Mouse (Mus musculus): ENCODE data around the gene Tbk1. TPM values are rescaled to one million over a fixed set of nuclear protein-coding genes. Genes with fewer than 3 reads are reported as not detected.

Tbk1 gene
- total and polyA plus RNA-seq, 2 experiments from 2014 or later: 16.7 to 21.7 TPM

- H3K4me1 ChIP-seq (ENCODE audit: insufficient read depth, low read length): peaks cover 13% of the 10 kb centered on the region; the same call in 1 of the 2 replicates
- no peaks in the 10 kb centered on the region for H3K27me3 ChIP-seq (ENCODE audit: insufficient read depth, low read length)
- H3K36me3 ChIP-seq (ENCODE audit: insufficient read depth, low read length): no peaks in the 10 kb centered on the region
- TF ChIP-seq CTCF (IDR thresholded peaks at IDR 0.05; ENCODE audit: low read depth): no peak
- peak overlapping the region; percentile 78 for H3K27ac ChIP-seq
- ATAC-seq (peak; percentile 92), DNase-seq (ENCODE audit: low spot score) (peak; percentile 90)
- peak overlapping the region; percentile 31 for H3K9ac ChIP-seq (replicated peaks; ENCODE audit: low read length)
- H3K4me3 ChIP-seq (ENCODE audit: low read length): peak overlapping the region; percentile 33
- no peaks in the 10 kb centered on the region for H3K9me3 ChIP-seq (ENCODE audit: low read length)
- H3K4me2 ChIP-seq (ENCODE audit: low read depth, low read length): peak overlapping the region; percentile 61
- 9% methylated on average over 35 of the region's 35 CpGs for WGBS
These were observed 81.3 kb downstream of the Tbk1 start for GRCm38 (mm10) chr10:121504973-121505911.

GRCm38 (mm10) chr10:121501160-121501559 lies 85.4 kb downstream of the Tbk1 start:
- TF ChIP-seq CTCF (IDR thresholded peaks at IDR 0.05; ENCODE audit: low read depth): no peak
- no peak overlapping the region for H3K9ac ChIP-seq (replicated peaks; ENCODE audit: low read length)
- H3K4me2 ChIP-seq (ENCODE audit: low read depth, low read length): no peak overlapping the region
- no peaks in the 10 kb centered on the region for H3K27me3 ChIP-seq (ENCODE audit: insufficient read depth, low read length)
- no peaks in the 10 kb centered on the region for H3K9me3 ChIP-seq (ENCODE audit: low read length)
- no peaks in the 10 kb centered on the region for H3K36me3 ChIP-seq (ENCODE audit: insufficient read depth, low read length)
- H3K4me1 ChIP-seq (ENCODE audit: insufficient read depth, low read length): peaks cover 3% of the 10 kb centered on the region; the same call in 1 of the 2 replicates
- WGBS: 44% methylated on average over 5 of the region's 5 CpGs
- DNase-seq (ENCODE audit: low spot score) (peak; percentile 62), ATAC-seq (no peak)
- no peak overlapping the region for H3K27ac ChIP-seq
- H3K4me3 ChIP-seq (ENCODE audit: low read length): no peak overlapping the region

GRCm38 (mm10) chr10:121500034-121500433 lies 86.6 kb downstream of the Tbk1 start:
- H3K4me2 ChIP-seq (ENCODE audit: low read depth, low read length): no peak overlapping the region
- TF ChIP-seq CTCF (IDR thresholded peaks at IDR 0.05; ENCODE audit: low read depth): peak; percentile 32; the same call in 1 of the 2 replicates
- H3K9me3 ChIP-seq (ENCODE audit: low read length): no peaks in the 10 kb centered on the region
- no peak for ATAC-seq
- DNase-seq (ENCODE audit: low spot score): no peak
- no peaks in the 10 kb centered on the region for H3K4me1 ChIP-seq (ENCODE audit: insufficient read depth, low read length)
- H3K9ac ChIP-seq (replicated peaks; ENCODE audit: low read length): no peak overlapping the region
- no peaks in the 10 kb centered on the region for H3K36me3 ChIP-seq (ENCODE audit: insufficient read depth, low read length)
- no peak overlapping the region for H3K27ac ChIP-seq
- no peak overlapping the region for H3K4me3 ChIP-seq (ENCODE audit: low read length)
- 63% methylated on average over 5 of the region's 5 CpGs for WGBS
- no peaks in the 10 kb centered on the region for H3K27me3 ChIP-seq (ENCODE audit: insufficient read depth, low read length)

GRCm38 (mm10) chr10:121499063-121499462 lies 87.5 kb downstream of the Tbk1 start:
- ATAC-seq (no peak), DNase-seq (ENCODE audit: low spot score) (no peak)
- WGBS: 70% methylated on average over 2 of the region's 2 CpGs
- Histone ChIP-seq H3K27me3 (ENCODE audit: insufficient read depth, low read length) (no peaks in the 10 kb centered on the region), H3K9ac (replicated peaks; ENCODE audit: low read length) (no peak overlapping the region), H3K9me3 (ENCODE audit: low read length) (no peaks in the 10 kb centered on the region), H3K4me3 (ENCODE audit: low read length) (no peak overlapping the region), H3K27ac (no peak overlapping the region), H3K4me2 (ENCODE audit: low read depth, low read length) (no peak overlapping the region), H3K4me1 (ENCODE audit: insufficient read depth, low read length) (no peaks in the 10 kb centered on the region), H3K36me3 (ENCODE audit: insufficient read depth, low read length) (no peaks in the 10 kb centered on the region)
- TF ChIP-seq CTCF (IDR thresholded peaks at IDR 0.05; ENCODE audit: low read depth): no peak

GRCm38 (mm10) chr10:121498481-121498904 lies 88.1 kb downstream of the Tbk1 start:
- no peak for TF ChIP-seq CTCF (IDR thresholded peaks at IDR 0.05; ENCODE audit: low read depth)
- Histone ChIP-seq H3K4me3 (ENCODE audit: low read length) (no peak overlapping the region), H3K27ac (no peak overlapping the region; the same call in 1 of the 2 replicates), H3K36me3 (ENCODE audit: insufficient read depth, low read length) (no peaks in the 10 kb centered on the region), H3K4me1 (ENCODE audit: insufficient read depth, low read length) (no peaks in the 10 kb centered on the region), H3K9ac (replicated peaks; ENCODE audit: low read length) (no peak overlapping the region), H3K27me3 (ENCODE audit: insufficient read depth, low read length) (no peaks in the 10 kb centered on the region), H3K9me3 (ENCODE audit: low read length) (no peaks in the 10 kb centered on the region), H3K4me2 (ENCODE audit: low read depth, low read length) (no peak overlapping the region)
- DNase-seq (ENCODE audit: low spot score) (no peak), ATAC-seq (no peak)
- WGBS: 63% methylated on average over 8 of the region's 8 CpGs

- H3K4me3 ChIP-seq (ENCODE audit: low read length): no peak overlapping the region
These were observed 88.6 kb downstream of the Tbk1 start for GRCm38 (mm10) chr10:121497968-121498367.

GRCm38 (mm10) chr10:121496616-121497015 lies 90.0 kb downstream of the Tbk1 start:
- 71% methylated on average over 7 of the region's 7 CpGs for WGBS

More at GRCm38 (mm10) chr10:121497968-121498367, 88.6 kb downstream of the Tbk1 start:
- ATAC-seq (no peak), DNase-seq (ENCODE audit: low spot score) (no peak)
- 75% methylated on average over 7 of the region's 7 CpGs for WGBS
- Histone ChIP-seq H3K27ac (no peak overlapping the region), H3K9me3 (ENCODE audit: low read length) (no peaks in the 10 kb centered on the region), H3K4me1 (ENCODE audit: insufficient read depth, low read length) (no peaks in the 10 kb centered on the region), H3K4me2 (ENCODE audit: low read depth, low read length) (no peak overlapping the region), H3K36me3 (ENCODE audit: insufficient read depth, low read length) (no peaks in the 10 kb centered on the region), H3K9ac (replicated peaks; ENCODE audit: low read length) (no peak overlapping the region), H3K27me3 (ENCODE audit: insufficient read depth, low read length) (no peaks in the 10 kb centered on the region)
- no peak for TF ChIP-seq CTCF (IDR thresholded peaks at IDR 0.05; ENCODE audit: low read depth)

More at GRCm38 (mm10) chr10:121496616-121497015, 90.0 kb downstream of the Tbk1 start:
- H3K4me1 ChIP-seq (ENCODE audit: insufficient read depth, low read length): no peaks in the 10 kb centered on the region
- no peak overlapping the region for H3K9ac ChIP-seq (replicated peaks; ENCODE audit: low read length)
- no peaks in the 10 kb centered on the region for H3K36me3 ChIP-seq (ENCODE audit: insufficient read depth, low read length)
- H3K27ac ChIP-seq: no peak overlapping the region
- no peaks in the 10 kb centered on the region for H3K9me3 ChIP-seq (ENCODE audit: low read length)
- no peak overlapping the region for H3K4me3 ChIP-seq (ENCODE audit: low read length)
- no peak for ATAC-seq
- no peaks in the 10 kb centered on the region for H3K27me3 ChIP-seq (ENCODE audit: insufficient read depth, low read length)
- H3K4me2 ChIP-seq (ENCODE audit: low read depth, low read length): no peak overlapping the region
- TF ChIP-seq CTCF (IDR thresholded peaks at IDR 0.05; ENCODE audit: low read depth): no peak
- no peak for DNase-seq (ENCODE audit: low spot score)

Small RNA genes within 50 kb of the gene (microRNA-seq; reads per million reads assigned to microRNA genes)
- 0 reads per million in 2 experiments for gene Gm24330

Other genes starting within 250 kb of the Tbk1 start
- 47.5 and 55.6 TPM in 2 replicates for gene Tbc1d30, start 235.5 kb downstream of the Tbk1 start, total RNA-seq (2014; rRNA removed)
- 9.6 and 10.4 TPM in 2 replicates for gene Tbc1d30, start 235.5 kb downstream of the Tbk1 start, polyA plus RNA-seq (2015; fragmentation: Nextera tagmentation; extraction: Ambion mirVana)
- 87.5 and 93.8 TPM in 2 replicates for gene Gns, start 221.7 kb downstream of the Tbk1 start, total RNA-seq (2014; rRNA removed)
- 38.2 and 39.5 TPM in 2 replicates for gene Gns, start 221.7 kb downstream of the Tbk1 start, polyA plus RNA-seq (2015; fragmentation: Nextera tagmentation; extraction: Ambion mirVana)
- gene Rassf3, start 110.4 kb downstream of the Tbk1 start, total RNA-seq (2014; rRNA removed): 7.4 and 11.1 TPM in 2 replicates
- gene Rassf3, start 110.4 kb downstream of the Tbk1 start, polyA plus RNA-seq (2015; fragmentation: Nextera tagmentation; extraction: Ambion mirVana): 5.7 and 6.0 TPM in 2 replicates
- 116 and 132 TPM in 2 replicates for gene Xpot, start 39.5 kb upstream of the Tbk1 start, total RNA-seq (2014; rRNA removed)
- gene Xpot, start 39.5 kb upstream of the Tbk1 start, polyA plus RNA-seq (2015; fragmentation: Nextera tagmentation; extraction: Ambion mirVana): 24.0 and 30.2 TPM in 2 replicates
- gene D930020B18Rik, start 54.8 kb upstream of the Tbk1 start, total RNA-seq (2014; rRNA removed): 0.11 and 0.26 TPM in 2 replicates
- gene D930020B18Rik, start 54.8 kb upstream of the Tbk1 start, polyA plus RNA-seq (2015; fragmentation: Nextera tagmentation; extraction: Ambion mirVana): 0.25 and 0.39 TPM in 2 replicates
- 2.0 and 3.9 TPM in 2 replicates for gene BC048403, start 153.2 kb upstream of the Tbk1 start, total RNA-seq (2014; rRNA removed)
- gene BC048403, start 153.2 kb upstream of the Tbk1 start, polyA plus RNA-seq (2015; fragmentation: Nextera tagmentation; extraction: Ambion mirVana): 1.5 and 1.9 TPM in 2 replicates